Mouse (Mus musculus) adrenal gland, postnatal 10 days (tissue): ENCODE measurements around the gene BC067074. TPM values are rescaled to one million over a fixed set of nuclear protein-coding genes. Genes with fewer than 3 reads are reported as not detected.
"Not testable (repeated sequence)": the region's sequence is repeated elsewhere in the genome, so short reads cannot be mapped to it uniquely, and the experiment has no call there.

ENCODE experiments used
- DNase-seq: peaks from one replicate; pipeline ENCODE4 v3.0.0; 2021; ENCODE audit warnings: mixed read lengths
- long read RNA-seq, 2 experiments: library from polyadenylated mRNA; stranded (forward); transcript quantifications; one replicate each; pipeline ENCODE4 v2.0.0; 2021
- total RNA-seq, 2 experiments: library from RNA; stranded (reverse); gene quantifications; 2 replicates each; pipeline ENCODE4 v1.2.3; 2021

Gene BC067074
- total RNA-seq, result 1 to 10 TPM; 2.3 to 4.7 TPM
- long read RNA-seq, experiment 1, result 0 reads
- long read RNA-seq, experiment 2, result 0 reads

DNA sequence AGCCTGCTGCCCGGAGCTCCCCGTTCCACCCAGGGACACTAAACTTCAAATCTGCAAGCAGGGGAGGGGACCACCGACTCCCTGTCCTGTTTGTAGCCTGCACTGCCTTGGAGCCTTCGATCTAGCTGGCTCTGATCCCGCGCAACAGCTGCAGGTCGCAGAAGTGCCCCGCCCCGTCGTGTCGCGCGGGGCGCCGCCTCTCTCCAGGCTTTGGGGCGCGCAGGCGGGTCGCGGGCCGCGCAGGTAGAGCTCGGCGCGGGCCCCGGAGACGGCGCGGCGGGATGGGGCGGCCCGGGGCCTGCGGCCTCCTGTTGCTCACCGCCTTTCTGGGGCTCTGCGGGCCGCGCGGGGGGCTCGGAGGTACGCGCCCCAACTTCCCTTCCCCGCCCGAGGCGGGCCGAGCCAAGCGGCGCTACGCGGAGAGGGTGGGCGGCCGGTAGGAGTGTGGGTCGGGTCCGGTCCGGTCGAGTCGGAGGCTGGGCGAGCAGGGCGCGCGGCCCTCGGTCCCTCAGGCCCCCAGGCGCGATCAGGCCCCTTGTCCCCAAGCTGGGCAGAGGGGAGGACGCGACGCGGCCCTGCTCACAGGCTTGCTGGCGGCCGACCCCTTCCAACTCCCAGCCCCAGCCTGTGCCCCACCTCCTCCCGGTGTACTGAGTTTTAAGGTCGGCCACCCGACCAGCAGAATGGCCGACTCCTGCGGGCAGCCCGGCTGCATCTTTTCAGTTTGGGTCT, at the start of gene BC067074:
Gene BC067074, plus strand, starts transcription at position 185 of the 732 bp plus-strand sequence.
- peak; percentile 56 for DNase-seq

DNA sequence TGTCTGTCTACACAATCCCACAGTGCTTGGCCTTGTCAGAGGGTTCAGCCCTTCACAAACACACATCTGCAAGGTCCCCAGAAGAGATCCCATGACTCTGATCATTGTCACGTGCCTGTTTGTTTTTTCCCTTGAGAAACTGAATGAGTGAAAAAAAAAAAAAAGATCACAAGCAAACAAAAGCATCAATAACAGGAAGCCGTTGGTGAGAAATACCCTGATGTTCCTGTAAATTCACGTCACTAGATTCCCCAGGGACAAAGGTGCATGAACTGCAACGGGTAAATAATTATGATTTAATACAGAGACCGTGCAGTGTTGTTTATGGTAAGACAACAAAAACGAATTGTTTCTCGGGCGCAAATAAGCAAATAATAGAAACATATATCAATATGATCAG, 47.9 kb upstream of the BC067074 start:
- DNase-seq, result no peak

DNA sequence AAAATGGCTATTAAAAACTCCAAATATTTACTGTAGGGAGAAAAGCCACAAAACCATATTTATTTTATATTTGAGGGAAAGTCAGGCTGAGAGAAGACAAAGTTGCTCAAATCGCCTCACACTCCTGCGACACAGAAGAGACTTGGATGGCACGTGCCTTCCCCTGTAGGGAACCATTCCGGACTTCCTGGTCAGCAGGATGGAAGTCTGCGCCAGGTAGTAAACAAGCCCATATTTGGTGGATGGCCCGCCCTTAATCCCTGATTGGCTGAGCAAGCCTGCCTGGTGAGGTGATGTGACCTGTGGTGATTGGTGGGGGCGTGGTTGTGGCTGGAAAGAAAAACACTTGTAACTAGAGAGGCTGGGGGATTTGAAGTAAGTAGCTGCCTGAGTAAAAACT, 40.4 kb upstream of the BC067074 start:
- DNase-seq, result not testable (repeated sequence)

DNA sequence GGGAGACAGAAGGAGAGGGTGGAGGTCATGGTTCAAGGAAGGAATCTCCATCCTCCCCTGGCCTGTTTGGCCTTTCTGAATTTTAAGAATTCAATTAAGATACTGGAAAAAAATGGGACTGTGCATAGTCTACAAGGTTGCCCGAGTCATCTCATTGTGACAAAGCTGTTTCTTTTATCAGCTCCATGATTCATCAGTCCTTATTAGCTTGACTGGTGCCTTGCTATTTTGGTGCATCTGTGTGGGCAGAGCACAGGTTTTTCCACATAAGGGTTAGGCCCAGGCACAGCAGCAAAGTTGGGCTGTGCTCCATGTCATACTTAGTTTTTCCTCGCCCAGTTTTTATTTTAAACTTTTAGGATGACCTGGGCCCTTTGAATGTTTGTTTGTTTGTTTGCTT, 36.2 kb upstream of the BC067074 start:
- no peak for DNase-seq

DNA sequence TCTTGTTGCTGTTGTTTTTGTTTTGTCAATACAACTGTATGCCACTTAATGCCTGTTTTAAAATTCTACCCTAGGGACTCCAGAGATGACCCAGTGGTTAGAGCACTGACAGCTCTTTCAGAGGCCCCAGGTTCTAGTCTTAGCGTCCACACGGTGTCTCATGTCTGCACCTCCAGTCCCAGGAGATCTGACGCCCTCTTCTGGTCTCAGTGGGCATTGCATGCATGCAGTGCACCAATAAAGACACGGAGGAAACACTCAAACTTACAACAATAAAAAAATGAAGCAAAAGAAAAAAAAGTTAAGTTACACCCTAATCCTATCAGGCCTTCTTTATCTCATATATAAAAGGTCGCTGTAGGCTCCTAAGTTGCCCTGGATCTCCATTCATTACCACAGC, 35.8 kb upstream of the BC067074 start:
- DNase-seq, result peak; percentile 16

DNA sequence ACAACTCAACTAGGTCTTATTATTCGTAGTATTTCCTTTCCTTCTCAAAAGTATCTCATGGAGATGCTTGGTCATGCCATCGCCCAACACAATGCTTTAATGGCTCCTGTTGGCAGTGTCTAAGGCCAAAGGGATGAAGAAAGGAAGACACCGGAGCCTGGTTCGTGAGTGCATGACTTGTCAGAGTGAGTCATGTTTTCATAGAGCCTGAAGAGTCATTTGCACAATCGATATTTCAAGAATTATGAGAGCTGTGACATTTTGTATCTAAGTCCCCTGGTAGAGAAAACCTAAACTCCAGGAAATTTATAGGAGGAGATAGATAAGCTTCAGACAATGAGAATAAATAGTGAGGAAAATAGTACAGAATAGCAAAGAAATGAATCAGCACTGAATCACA, 33.7 kb upstream of the BC067074 start:
- no peak for DNase-seq

DNA sequence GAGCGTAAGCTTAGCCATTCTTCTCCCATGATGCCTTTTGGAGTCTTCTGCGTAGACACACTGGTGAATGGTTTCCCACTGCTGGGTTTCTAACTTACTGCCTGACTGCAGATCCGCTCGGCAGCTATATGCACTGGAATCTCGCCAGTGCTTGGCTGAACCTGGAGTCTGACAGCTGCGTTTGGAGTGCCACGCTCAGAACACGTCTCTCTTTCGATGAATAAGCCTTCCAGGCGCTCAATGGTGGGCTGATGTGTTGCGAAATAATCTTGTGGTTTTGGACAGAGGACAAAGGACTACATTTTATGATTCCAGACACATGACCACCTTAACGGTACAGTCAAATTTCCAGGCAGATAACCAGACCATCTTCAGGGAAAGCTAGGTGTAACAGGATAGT, 30.1 kb upstream of the BC067074 start:
- DNase-seq, result no peak

DNA sequence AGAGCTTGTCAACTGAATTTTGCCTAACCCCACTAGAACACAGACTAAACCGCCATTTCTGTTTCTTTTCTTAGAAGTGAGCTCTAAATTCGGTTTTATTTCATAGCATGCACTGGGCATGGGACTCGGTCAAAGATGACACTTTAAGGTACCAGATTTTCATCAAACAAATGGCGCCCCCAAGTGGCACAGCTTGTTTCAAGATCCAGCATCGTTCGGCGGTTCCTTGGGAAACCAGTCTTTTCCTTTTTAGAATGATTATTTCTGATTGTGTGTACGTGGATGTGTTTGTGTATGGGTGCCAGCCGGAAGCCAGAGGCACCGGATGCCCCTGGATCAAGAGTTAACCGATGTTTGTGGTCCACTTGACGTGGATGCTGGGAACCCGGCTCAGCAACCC, 27.7 kb upstream of the BC067074 start:
- DNase-seq, result peak; percentile 71

DNA sequence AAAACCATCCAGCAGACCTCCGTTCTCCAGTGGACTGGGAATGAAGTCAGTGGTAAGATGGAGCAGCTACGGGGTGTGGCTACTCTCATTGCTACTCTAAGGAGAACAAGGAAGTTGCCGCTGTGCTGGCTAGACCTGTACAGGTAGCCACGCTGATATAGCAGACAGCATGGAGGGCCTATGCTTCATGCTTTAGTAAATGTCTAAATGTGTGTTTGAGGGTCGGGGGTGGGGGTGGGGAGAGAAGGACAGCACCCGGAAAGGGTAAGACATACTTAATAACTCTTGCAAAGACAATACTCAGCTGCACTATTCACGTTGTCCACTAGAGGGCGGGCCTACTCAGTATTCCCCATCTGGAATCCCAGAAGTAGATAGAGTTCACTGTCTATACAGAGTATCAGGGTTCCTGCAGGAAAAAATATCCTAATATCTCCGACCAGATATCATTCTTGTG, 26.4 kb upstream of the BC067074 start:
- peak; percentile 84 for DNase-seq

DNA sequence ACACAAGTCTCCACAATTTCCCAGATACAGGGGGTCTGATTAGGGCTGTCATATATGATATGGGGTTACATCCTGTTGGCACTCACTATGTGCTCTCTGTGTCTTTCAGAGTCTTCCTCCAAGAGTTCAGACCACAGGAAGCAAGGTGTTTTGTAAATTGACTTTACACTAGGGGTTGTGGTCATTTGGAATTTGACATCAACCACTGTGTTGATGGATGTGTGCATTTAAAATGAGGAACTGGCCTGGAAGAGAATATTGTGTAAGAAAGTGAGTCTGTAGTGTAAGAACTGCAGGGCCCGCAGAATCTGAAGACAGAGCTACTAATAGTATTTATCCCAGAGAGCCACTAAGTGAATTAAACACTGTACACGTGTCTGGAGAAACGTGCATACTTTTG, 25.8 kb upstream of the BC067074 start:
- DNase-seq, result no peak

DNA sequence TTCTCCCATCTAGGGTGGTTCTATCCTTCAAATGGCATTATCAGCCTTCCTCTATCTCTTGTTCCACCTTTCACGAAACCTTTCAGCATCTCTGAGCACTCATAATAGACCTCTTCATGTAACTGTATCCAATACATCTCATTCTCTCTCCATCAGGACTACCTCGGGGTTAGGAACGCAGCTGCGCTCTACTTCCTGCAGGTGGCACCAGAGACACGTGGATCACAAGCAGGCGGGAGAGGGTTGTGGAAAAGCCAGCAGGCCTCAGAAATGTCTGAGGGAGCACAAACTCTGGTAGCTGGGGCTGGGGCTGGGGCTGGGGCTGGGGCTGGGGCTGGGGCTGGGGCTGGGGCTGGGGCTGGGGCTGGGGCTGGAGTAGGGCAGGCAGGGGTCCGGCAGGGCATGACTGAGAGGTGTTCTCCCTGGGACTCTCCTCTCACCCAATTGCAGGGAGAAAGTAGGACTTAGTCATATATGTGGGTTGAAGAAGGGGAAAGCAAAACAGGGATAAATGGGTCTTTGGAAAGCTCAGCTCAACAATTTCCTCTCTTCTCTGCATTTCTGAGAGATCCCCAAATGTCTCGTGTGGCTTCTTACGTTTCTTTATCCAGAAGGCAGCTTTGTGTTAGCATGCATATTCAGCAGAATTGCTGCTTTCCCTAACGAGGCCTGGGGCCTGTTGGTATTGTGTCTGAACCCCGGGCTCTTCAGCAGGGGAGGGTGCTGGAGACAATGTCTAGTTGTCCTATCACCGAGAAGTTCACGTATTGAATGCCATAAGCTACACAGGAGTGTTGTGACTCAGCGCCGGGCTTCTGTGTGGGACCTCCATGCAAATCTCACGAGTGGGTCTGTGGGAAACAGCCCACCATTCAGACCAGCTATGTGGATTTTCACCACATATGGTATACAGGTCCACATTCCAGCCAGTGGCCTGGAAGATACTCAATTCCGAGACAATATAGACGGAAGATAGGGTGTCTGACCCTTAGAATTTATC, 22.9 kb upstream of the BC067074 start:
- peak; percentile 86 for DNase-seq

DNA sequence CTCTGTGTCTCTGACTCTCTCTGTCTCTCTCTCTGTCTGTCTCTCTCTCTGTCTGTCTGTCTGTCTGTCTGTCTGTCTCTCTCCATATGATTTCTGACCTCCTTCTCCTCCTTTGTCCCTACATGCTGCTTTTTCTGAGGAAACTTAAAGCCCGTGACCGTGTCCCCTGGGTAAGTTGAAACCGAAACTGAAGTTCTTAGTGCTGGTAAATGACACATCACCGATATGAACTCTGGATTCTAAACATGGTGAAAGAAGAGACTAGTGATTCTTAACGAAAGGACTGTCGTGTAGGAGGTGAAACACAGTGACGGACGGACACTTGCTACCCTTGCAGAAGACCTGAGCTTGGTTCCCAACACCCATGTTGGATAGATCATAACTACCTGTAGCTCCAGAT, 21.8 kb upstream of the BC067074 start:
- DNase-seq, result no peak

DNA sequence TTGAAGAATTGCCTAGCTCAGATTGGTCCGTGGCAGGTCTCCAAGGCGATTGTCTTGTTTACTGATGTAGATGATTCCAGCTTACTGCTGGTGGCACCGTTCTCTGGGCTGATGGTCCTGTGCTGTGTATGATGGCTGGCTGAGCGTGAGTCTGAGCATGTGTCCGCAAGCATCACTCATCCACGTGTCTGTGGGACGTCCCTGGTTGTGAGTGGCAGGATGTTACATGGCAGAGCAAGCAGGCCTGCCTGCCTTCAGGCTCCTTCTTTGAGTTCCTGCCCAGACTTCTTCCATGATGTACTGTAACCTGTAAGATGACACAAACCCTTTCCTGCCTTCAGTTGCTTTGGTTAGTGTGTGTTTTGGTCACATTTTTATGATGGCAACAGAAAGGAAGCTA, 5.8 kb upstream of the BC067074 start:
- DNase-seq, result no peak

DNA sequence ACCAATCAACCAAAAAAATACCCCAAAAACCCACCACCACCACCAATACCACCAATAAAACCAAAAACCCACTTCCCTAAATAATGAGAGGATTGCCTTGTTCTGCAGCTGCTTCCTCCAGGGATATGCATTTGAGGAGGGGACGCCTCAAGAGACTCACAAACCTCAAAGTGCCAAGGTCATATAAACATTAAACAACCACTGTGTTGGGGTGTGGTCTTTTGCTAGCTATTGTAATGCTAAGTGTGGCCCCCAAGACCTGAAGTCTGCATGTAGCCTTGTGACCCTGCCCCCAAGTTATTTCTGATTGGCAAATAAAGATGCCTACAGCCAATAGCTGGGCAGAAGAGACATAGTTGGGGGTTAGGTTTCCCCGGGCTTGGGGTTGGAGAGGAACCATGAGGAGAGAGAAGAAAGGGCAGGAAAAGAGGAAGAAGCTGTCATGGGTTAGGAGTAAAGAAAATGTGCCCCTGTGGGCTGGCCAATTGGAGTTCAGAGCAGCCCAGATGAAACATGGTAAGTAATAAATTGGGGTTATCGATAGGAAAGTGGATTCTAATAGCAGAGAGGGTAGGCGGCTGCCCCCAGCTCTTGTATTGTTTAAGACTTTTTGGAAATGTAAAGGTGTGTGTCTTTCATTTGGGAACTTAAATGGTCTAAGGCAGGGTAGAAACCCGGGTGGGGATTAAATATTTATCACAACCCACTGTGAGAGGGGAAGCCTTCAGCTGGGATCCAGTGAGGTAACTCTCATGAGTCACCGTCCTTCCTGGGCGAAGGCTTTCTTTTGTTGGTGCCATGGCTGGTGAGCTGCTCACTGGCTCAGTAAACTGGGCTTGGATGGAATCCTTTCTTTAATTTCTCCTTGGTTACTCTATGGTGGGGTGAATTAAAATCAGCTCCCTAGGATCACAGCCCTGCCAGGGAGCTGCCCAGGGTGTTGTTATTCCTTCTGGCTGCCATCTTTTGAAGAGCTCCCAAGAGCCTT, 4.5 kb upstream of the BC067074 start:
- DNase-seq, result no peak

DNA sequence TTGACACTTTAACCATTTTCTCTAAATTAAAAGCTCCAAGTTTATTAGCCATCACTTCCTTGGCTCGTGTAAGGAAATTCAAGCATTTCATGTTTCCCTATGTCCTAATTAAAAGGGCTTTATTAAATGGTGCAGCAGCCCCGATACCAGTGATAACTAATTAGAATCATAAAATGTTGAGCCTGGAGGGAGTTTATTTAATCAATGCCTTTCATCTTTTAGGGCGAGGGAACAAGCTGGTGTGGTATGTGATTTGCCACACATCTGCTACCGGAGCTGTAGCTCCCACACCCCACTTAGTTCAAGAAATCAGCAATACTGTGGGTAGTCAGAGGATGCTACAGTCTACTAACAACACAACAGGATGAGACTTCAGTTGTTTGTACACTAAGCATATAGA, 3.2 kb upstream of the BC067074 start:
- no peak for DNase-seq

DNA sequence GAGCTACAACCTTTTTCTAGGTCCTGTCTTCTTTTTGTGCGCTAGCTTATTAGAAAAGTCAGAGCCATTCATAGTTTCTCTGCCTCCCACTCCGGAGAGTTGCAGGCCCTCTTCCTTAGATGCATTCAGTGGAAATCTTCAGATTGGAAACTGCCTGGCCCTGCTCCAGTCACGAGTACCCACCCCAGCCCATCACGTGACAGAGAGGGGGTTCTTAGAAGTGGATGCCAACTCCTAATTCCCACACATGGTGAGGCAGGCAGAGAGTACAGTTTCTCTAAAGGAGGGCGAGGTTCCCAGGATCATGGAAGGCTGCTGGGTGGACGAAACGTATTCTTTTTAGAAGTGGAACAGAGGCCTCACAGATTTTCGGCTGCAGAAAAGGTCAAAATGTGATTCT, 958 bp upstream of the BC067074 start:
- no peak for DNase-seq

DNA sequence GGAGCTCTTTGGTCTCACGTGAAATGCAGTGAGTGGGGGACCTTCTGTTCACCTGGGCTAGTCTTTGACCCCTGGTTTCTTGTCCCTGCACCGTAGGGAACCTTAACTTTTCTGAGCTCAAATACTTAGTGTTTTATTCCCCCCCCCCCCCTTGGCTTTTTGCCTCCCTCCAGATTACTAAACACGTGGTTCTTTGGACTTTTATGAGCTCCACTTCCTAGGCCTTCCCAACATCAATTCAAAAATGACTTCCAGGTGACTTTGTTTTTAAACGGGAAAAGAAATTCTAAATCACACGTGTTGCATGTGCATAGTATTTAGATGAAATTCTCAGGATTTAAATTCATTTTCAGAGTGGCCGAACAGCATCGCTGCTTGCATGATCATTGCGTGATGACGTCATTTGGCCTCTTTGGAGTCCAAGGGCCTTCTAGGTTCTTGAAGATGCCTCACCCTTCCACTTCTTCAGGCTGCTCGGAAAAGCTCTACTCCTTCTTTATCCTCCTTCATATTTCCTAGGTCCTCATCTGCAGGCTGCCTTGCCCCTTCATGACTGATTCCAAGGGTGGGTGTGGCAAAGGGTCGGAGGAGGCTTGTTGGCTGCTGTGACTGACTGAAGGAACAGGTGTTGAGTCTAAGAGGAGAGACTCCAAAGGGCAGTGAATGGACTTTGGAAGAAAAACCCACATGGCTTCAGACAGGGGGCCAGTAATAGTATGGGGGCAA, 911 bp downstream of the BC067074 start:
- no peak for DNase-seq

DNA sequence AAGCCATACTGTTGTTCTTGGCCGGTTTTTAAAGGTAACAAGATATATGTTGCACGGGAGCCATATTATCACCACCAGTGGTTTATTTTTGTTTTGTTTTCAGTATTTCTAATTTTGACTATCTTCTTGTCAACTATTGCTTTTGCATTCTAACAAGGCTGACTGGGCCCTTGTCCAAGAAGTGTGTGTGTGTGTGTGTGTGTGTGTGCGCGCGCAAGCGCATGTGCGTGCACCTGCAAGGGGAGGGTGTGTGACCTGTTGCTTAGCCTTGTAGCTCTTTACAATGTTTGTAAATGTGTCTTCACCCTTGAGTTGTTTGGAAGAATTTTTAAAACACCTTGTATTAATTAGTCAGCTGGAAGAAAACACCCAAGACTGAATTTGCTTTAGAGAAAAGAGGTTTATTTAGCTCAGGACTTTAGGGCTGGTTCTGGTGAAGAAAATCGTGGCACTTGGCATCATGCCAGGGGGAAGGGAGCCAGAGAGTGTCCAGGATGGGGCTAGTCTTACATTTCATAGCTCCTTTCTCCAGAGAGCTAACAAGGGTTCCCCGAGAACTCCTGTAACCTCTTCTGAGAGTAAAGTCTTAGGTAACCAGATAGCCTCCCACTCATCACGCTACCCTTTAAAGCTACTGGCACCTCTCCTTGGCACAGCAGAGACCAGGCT, 3.0 kb downstream of the BC067074 start:
- peak; percentile 17 for DNase-seq

DNA sequence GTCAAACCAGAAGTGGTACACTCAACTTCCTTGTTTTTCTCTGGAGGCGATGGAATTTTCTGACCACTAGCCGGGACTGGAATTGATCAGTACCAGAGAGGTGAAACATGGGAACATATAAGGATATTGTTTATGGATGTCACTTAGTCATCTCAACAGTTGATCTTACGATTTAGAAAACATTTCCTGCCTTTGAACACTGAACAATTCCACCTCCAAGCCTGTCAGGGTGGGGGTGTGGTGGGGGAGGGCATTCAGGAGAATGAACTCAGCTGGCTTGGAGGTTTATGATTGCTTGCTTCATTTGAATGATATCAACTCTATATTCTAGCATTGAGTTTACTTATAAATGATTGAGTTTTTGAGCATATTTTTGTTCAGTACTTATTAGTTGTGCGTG, 13.6 kb downstream of the BC067074 start:
- no peak for DNase-seq

DNA sequence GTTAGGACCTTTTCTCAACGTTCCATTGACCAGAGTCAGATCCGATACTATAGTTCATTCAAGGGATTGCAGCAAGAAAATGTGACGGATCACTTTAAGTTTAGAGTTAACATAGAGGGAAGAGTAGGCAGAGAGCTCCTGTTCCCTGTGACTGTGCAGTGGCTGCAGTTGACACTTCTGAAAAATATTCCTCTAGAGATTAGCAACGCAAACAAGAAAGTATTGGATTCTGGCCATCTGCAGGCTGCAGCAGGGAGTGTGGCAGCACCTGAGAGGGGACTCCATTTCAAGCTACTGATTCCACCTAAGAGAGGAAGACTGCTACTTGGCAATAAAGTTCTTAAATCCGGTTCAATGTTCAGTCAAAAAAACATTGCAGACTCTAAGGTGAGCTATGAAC, 26.6 kb downstream of the BC067074 start:
- no peak for DNase-seq

DNA sequence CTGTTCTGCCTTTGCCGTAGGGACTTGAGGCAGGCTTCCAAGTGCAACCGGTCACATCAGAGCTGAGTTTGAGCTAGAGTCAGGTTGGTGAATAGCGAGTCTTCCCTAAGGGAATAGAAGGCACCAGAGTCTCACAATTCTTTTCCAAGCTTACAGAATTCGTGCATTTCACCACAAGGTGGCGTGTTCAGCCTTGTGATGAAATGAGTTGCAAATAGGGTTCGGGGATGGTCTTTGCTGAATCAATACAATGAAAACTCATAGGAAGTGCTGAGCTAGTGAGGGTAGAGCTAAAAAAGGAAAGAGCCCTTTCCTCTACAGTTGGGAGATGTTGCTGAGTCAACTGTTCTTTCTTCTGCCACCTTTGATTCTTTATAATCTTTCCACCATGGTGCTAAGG, 29.0 kb downstream of the BC067074 start:
- peak; percentile 42 for DNase-seq
